Mouse (Mus musculus) layer of hippocampus, postnatal 36 days (tissue): Measurements from ENCODE around the gene Sirpa. TPM values are rescaled to one million over a fixed set of nuclear protein-coding genes. Genes with fewer than 3 reads are reported as not detected.

Experiments used
- DNase-seq, 2 experiments: peaks; one replicate each; pipeline ENCODE4 v3.0.0; 2022
- total RNA-seq, 2 experiments: library from RNA; stranded (reverse); gene quantifications; 2 replicates each; pipeline ENCODE4 v1.2.3; 2021

Sirpa gene
- total RNA-seq, 2 experiments from 2014 or later = 272 to 282 TPM

DNA sequence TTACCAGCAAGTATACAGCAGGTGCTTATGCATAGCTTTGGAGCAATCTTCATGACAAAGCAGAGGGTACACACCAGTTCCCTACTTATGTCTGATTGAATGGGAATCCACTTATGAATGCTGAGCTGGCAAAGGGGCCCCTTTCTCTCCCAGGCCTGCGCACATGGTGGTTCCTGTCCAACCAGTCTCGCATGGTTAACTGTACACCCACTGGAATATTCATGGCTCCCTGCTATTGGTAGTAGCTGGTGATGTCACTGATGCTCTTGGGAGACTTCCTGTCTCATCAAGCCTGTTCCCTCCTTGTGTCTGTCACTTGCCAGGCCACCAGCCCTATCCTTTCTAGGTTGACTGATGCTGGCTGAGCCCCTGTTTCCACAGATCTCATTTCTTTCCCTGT is 14.3 kb downstream of the Sirpa start:
- no peak for DNase-seq

DNA sequence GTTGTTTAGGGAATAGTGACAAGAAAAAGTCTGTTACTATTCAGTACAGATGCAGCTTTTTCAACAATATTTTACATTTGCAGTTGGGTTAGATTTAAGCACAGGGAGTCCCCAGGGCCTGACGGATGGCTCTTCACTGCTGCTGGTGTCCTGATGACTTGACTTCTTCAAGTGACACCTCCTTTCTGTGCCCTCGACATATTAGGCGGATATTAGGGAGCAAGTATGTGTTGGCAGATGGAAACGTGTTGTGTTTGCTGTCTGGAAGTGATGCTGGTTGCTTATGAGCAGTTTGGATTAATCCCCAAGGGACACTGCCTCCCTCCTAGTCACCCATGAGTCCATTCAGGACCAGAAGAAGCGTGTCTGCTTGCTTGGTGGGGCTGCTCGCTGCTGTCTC is 21.3 kb downstream of the Sirpa start:
- no peak for DNase-seq

DNA sequence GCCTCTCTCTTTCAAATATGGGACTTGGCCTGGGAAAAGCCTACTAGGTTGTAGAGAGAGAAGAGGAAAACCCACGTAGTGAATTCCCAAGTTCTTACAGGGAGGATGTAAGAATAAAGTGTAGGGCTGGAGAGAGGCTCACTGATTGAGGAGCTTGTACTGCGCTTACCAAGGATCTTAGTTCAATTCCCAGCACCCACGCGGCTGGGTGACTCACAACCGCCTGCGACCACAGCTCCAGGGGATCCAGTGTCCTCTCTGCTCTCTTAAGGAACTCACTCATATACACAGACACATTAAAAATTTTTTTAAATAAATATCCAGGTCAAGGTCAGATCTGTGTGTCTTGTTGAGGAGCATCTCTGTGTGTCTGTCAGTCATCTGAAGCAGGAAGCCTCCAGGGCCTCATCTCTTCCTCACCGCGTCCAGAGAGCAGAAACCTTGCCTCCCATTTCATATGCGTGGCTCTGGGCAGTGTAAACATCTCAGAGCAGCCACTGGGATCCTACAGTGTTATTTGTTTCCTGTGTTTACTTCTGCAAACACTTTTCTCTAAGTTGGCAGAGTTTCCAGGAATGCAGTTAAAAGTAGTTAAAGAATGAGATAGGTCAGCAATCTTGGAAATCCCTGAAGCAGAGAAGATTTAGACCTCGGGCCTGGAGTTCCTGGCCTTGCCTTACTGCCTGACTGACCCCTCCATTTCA is 22.0 kb downstream of the Sirpa start:
- no peak for DNase-seq

DNA sequence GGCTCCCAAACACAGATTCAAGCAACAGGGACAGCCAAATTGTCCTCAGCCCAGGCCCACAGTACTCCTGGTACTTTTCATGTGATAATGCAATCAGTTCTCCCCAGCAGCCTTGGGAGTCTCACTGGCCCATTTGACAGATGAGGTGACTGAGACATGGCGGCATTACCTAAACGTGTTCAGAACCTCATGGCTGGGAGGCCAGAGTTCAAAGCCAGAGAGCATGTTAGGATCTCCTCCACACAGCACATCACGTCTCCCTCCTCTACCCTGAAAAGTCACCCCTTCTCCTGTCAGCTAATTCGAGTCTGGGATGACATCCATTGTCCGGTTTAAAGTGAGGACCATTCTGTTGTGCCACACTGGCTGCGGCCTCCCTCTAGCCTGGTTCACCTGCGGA is 27.5 kb downstream of the Sirpa start:
- DNase-seq = peak in 1 of 2 experiments; percentile 0

DNA sequence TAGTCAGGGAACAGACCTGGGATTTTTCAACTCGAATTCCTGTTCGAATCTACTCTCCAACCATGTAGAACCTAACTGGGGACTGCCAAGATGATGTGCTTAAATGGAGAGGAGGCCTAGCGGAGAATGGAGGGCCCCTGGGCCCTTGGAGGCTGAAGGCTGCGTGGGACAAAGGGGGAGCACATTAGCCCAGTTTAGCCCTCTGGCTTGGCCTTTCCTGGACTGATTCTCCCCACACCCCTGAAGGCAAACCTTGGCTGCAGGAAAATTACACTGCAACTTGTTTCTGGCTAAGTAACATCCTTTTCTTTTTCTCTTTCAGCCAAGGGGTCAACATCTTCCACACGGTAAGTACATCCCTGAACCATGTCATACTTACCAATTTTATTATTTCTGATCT is 28.2 kb downstream of the Sirpa start:
- DNase-seq = peak; percentile 0

DNA sequence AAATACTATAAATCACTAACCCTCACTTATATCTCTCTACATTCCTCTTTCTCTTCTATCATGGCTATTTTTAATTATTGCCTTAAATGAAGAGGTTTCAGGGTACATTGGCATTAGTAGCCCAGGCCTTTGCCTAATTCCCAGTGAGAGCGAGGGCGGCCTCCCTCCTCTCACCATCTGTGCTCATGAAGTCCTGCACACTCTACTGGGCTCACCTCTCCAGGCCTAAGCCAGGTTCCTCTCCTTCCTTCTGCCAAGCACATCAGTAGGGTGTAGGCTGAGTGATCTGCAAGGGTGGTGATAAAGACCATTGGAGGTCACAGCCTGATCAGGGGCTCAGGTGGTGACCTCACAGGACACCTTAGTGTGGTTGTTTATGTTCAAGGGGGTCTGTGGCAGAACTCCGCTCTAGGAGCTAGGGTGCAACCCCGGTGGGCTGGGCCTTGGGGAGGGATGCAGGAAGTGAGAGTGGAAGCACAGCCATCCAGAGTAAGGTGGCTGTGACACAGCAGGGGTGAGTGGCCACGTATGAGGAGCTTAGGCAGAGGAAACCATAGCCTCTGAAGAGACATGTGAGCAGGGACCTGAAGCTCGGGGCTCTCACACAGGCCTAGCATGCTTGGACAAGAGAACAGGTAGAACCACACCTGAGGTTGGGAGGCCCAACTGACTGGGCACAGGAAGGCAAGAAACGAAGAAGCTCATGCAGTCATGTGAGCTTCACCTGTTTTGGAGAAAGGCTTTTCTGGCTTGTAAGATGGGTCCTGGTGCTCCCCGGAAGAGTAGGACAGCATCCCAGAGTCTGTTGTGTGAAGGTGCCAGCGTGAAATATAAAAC is 29.2 kb downstream of the Sirpa start:
- peak; percentile 0 to 1 for DNase-seq

DNA sequence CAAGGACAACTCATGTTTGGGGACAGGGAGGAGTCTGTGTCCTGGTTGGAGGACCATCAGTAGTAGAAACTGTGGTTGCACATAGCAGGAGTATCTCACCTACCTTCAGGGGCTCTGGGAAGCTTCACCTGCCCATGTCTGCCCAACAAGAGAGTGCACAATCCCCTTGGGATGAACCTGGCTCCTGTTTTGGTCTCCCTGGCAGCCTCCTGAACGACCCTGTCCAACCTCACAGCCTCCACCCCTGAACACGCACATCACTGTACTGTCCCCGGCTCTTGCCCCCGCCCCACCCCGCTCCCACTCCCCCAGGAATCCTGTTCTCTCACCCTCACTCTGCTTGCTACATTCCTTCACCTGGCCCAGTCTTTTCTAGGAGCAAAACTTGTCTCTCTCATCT is 30.3 kb downstream of the Sirpa start:
- peak in 1 of 2 experiments; percentile 1 for DNase-seq

DNA sequence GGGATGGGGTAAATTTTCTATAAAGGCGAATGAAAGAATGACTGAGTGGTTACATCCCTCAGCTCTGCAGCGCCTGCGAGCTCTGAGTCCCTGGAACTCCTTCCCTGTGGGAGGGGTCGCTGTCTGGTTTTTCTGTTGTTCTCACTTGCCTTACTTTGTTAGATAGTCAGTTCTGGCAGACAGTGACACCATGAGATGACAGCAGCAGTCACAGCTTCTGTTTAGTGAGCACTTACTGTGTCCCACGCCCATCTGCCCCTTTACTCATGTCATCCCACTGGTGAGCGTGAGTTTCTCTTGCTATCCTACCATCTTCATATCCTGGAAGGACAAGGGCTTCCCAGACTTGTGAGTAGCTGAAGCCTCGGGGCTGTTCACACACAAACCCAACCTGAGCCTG is 31.1 kb downstream of the Sirpa start:
- DNase-seq = peak; percentile 55 to 65

DNA sequence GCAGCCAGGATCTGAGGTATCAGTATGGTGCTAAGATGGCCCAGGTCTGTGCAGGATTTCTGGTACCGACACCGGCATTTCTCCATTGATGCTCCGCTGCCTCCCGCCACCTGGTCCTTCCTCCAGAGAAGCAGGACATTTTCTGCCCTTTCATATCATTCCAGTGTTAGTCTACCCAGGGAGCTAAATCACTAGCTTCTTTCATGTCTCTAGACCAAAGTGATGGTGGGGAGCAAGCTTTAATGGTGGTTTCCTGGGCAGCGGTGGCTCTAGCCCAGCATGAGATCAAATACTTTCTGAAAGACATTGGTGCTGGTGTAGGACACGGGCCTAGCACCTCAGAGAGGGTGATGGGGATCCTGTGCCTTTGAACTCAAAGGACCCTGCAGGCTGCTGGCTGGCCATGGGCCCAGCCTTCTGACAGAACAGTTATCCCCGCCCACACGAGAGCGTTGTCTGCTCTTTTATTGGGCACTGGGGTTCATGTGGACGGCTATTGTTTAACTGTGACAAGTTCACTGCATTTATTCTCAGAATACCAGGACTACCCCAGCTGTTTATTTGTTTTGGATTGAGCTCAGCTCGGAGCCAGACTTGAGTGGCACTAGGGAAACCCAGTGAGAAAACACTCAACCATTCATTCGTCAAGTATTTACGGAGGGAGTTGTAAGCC is 31.7 kb downstream of the Sirpa start:
- no peak for DNase-seq

DNA sequence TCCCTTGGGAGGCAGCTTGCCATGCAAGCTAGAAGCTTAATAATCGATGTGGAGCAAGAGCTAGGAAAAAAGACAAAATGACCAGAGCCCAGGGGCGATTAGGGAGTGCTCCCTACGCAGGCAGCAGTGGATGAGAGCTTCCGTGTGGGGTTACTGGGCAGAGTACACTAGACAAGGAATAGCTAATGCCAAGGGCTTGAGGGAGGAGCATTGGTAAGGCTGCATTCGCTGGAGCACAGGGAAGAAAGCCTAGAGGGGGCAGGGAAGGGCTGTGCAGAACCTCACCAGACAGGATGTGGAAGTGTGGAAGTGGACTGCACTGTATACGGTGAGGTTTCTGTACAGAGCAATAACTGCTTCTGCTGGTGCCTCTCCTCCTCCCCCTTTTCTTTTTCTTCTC is 32.3 kb downstream of the Sirpa start:
- DNase-seq = no peak

DNA sequence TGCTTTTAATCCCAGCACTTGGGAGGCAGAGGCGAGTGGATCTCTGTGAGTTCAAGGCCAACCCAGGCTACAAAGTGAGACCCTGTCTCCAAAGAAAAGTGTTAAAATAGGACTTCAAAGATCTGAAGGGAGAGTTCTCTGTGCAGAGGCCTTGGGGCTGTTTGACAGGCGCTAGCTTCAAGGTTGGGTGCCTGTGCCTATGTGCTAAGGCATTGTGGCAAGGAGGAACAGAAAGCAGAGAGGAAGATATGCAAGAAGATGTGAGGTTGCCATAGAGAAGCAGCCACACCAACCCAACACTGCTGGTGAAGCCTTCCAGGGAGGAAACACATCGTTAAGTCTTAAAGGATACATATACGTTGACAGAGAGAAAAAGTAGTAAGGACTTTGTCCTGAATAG is 33.2 kb downstream of the Sirpa start:
- DNase-seq = no peak

DNA sequence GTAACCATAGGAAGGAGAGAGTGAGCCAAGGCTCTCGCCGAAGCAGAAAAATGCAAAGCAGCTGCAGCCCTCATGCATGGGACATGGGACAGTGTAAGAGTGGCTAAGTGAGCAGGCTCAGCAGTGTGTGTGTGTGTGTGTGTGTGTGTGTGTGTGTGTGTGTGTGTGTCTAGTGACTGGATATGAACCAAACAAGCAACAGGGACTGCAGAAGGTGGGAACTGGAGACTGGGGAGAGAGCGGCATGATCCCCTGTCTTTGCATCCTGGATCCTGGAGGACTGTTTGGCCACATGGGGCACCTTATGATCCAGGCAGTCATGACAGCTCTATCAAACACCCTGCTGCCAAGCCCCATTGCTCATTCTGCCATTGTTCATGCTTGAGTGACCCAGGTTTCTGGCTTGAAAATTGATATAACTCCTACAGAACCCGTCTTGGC is 34.0 kb downstream of the Sirpa start:
- DNase-seq = no peak

DNA sequence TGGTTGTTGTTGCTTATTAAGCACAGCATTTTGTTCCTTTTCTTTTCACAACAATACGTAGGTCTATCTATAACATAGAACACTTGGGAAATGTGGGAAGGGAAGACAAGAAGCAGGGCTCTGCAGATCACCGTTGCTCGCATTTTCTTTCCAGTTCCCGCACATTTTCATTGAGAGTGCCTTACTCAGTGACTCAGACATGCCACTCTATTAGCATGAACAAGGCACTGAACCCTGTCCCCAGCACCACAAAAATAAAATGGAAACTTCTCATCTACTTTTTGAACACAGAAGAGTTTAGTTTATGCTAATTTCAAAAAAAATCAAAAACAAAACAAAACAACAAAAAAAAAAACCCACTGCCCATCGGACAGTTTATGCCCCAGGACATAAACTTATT is 34.5 kb downstream of the Sirpa start:
- no peak for DNase-seq

DNA sequence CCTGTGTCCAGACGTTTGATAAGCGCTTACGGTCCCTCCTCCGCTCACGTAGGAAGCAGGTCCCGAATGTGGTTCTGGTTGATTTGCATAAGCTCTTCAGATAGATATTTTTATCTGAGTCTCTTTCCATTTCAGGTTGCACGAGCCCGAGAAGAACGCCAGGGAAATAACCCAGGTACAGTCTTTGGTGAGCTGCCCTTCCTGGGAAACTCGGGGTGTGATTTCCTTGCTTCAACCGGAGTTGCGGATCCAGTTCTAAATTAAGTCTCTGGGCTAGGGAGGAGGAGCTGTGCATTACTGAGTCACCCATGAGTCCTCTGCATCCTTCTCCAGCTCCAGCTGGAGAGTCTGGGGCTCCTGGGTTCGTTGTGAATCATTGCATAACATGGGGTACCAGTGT is 35.2 kb downstream of the Sirpa start:
- no peak for DNase-seq

DNA sequence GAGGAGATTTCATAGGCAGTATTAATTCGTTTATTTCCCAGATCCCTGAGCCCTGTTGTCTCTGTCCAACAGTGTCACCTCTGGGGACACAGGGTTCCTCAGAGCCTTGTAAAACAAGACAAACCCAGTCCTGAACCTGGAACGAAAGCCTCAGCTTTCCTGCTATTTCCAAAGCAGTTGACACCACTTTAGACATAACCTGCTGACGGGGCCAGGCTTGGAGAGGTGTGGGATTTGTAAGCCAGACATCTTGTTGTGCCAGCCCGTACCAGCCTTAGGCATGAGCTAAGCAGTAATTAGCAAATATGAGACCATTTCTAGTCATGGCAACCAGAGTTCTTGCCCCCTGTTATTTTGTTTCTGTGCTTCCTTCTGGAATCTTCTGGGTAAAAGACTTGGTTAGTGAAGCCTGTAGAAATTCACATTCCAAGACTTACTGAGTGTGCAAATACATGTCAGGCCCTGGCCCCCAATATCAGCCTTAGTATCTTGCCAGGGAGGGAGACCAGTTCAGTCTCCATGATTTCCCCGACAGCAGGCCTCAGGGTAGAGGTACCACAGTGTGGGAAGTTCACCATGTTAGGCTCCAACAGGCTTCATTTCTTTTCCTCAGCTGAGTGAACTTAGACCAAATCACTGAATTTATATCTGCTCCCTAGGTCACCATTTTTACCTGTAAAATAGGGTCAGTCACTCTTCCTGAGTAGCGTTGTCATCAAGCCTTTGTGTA is 36.0 kb downstream of the Sirpa start:
- no peak for DNase-seq

DNA sequence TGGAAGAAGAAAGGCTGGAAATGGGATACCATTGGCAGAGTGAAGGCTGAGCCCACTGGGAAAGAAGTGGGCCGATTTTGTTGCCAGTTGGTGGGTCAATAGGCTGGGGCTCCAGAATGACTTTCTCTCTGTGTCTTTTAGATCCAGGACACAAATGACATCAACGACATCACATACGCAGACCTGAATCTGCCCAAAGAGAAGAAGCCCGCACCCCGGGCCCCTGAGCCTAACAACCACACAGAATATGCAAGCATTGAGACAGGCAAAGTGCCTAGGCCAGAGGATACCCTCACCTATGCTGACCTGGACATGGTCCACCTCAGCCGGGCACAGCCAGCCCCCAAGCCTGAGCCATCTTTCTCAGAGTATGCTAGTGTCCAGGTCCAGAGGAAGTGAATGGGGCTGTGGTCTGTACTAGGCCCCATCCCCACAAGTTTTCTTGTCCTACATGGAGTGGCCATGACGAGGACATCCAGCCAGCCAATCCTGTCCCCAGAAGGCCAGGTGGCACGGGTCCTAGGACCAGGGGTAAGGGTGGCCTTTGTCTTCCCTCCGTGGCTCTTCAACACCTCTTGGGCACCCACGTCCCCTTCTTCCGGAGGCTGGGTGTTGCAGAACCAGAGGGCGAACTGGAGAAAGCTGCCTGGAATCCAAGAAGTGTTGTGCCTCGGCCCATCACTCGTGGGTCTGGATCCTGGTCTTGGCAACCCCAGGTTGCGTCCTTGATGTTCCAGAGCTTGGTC is 37.3 kb downstream of the Sirpa start:
- no peak for DNase-seq

DNA sequence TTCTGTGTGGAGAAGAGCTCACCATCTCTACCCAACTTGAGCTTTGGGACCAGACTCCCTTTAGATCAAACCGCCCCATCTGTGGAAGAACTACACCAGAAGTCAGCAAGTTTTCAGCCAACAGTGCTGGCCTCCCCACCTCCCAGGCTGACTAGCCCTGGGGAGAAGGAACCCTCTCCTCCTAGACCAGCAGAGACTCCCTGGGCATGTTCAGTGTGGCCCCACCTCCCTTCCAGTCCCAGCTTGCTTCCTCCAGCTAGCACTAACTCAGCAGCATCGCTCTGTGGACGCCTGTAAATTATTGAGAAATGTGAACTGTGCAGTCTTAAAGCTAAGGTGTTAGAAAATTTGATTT is 37.9 kb downstream of the Sirpa start:
- DNase-seq = no peak

DNA sequence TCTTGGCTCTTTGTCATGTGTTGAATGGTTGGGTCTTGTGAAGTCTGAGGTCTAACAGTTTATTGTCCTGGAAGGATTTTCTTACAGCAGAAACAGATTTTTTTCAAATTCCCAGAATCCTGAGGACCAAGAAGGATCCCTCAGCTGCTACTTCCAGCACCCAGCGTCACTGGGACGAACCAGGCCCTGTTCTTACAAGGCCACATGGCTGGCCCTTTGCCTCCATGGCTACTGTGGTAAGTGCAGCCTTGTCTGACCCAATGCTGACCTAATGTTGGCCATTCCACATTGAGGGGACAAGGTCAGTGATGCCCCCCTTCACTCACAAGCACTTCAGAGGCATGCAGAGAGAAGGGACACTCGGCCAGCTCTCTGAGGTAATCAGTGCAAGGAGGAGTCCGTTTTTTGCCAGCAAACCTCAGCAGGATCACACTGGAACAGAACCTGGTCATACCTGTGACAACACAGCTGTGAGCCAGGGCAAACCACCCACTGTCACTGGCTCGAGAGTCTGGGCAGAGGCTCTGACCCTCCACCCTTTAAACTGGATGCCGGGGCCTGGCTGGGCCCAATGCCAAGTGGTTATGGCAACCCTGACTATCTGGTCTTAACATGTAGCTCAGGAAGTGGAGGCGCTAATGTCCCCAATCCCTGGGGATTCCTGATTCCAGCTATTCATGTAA is 38.5 kb downstream of the Sirpa start:
- no peak for DNase-seq

DNA sequence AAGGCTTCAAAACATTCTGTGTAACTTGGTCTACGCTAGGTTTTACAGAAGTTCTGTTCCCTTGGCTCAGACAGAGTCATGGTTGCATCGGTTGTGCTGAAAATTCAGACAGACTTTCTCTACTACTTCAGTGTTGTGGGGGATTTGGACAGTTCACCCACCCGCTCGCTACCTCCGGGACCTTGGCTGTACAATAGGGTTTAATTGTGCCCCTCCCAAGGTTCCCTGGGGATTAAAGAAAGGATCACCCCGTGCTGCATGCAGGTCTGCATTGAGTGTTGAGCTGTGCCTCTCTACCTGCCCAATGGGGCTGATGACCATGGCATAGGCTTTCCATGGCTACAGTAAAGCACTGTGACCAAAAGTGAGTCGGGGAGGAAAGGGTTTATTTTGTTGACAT is 39.7 kb downstream of the Sirpa start:
- DNase-seq = no peak

DNA sequence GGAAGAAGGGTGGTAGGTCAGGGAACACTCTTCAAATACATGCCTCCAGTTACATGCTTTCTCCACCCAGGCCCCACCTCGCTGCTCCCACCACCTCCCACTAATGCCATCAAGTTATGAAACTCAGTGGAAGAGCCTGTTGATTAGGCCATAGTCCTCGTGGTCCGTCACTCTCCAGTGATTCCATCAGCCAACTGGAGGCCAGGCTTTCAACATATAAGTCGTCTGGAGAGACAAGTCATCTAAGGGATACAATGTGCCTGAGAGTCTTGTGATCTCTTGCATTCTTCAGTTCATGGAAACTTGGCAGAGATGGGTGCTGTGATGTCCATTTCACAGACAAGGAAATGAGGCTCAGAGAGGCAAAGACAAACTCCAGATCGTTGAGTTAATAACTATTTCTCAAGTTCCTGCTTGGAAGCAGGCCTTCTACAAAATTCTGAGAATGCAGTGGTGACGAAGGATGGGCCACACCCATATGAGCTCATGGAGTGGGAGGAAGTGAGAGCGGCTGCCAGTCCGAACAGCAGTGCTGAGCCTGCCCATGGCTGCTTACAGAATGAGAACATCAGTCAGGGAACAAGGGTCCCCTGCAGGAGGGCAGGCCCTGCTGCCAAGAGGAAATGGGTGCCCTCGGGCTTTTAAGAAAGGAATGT is 40.6 kb downstream of the Sirpa start:
- peak in 1 of 2 experiments; percentile 51 for DNase-seq

DNA sequence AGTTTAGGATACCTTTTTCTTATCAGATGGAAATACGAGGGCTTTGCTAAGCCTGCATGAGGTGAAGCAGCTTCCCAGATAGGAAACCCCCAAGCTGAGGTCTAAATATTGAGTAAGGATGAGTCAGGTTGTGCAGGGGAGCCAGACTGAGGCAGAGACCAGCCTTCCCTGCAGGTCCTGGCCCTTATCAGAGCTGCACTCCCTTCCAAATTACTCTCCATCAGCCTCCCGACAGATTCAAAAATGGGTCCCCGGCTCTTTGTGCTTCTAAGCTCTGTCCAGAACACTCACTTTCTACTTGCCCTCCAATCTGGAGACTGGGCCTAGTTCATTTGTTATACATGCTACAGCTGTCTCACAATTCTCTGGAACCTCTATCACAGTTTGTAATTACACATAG is 41.3 kb downstream of the Sirpa start:
- DNase-seq = no peak
